Mouse (Mus musculus) left cerebral cortex, postnatal 4 days (tissue): Measurements from ENCODE around the gene Arhgap15. TPM values are rescaled to one million over a fixed set of nuclear protein-coding genes. Genes with fewer than 3 reads are reported as not detected.
A peak's percentile ranks its signal among the peaks of the same experiment; 100 is the strongest.

Source experiments
- DNase-seq: peaks from one replicate; pipeline ENCODE4 v3.0.0-alpha.2; 2022
- intact Hi-C: fragments of 180-260 bp; cut with DNase I; formaldehyde crosslinking; loops from one replicate; pipeline ENCODE4 v1.15.1; 2025
- total RNA-seq, 2 experiments: library from RNA; stranded (reverse); gene quantifications; 2 replicates each; pipeline ENCODE4 v1.2.3; 2021

The Arhgap15 gene
- total RNA-seq, 2 experiments from 2014 or later: 2.1 to 2.6 TPM

GRCm38 (mm10) chr2:44274425-44274824 is 525.8 kb downstream of the Arhgap15 start:
- intact Hi-C loops: no loop called here
- DNase-seq: no peak

- intact Hi-C loops: no loop called here
- DNase-seq: no peak
Observed at GRCm38 (mm10) chr2:44286181-44286719, 537.6 kb downstream of the Arhgap15 start.

DNA sequence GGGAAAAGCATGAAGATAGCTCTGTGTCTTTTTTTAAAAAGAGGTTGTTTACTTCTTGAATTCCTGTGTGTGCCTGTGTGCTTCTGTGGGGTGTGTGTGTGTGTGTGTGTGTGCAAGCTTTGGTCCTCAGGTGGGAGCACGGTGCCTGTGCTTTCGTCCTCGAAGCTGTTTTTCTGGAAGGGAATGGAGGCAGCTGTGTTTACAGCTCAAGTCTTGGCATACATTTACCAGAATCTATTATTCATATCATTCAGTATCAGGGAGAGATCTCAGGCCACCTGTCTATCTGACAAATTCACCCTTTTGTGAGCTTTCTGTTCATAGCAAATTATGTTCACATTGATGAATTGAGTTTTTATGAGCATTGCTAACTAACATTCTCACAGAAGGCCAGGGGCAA is 550.5 kb downstream of the Arhgap15 start:
- intact Hi-C loops: no loop called here
- no peak for DNase-seq

DNA sequence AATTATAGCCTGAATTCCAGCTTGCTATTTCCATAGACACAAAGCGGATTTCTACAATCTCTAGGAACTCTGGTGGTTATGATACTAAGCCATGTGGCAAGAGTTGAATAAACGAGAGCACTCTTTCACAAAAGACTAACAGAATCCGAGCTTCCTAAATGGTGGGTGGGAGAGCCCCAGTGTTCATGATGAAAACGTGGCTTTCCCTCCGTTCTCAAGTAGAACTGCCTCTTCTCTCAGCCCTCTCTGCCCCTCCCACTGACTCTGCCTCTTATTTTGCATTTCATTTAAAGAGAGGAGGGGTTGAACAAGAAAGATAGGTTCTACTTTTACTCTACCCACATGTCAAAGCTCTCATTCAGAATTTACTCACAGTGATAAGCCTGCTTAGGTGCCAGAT is 551.3 kb downstream of the Arhgap15 start:
- intact Hi-C loops: loop anchor here (10.0 kb wide), 1 partner anchor 805 kb away; no protein-coding TSS in a partner anchor
- DNase-seq: no peak

- DNase-seq: peak; percentile 13
- intact Hi-C loops: loop anchor here (10.0 kb wide), 1 partner anchor 804 kb away; no protein-coding TSS in a partner anchor
Observed at GRCm38 (mm10) chr2:44300466-44300865, 551.8 kb downstream of the Arhgap15 start.

GRCm38 (mm10) chr2:44304261-44304970 is 555.8 kb downstream of the Arhgap15 start:
- DNase-seq: peak; percentile 17
- intact Hi-C loops: loop anchor here (10.0 kb wide), 1 partner anchor 800 kb away; no protein-coding TSS in a partner anchor

DNA sequence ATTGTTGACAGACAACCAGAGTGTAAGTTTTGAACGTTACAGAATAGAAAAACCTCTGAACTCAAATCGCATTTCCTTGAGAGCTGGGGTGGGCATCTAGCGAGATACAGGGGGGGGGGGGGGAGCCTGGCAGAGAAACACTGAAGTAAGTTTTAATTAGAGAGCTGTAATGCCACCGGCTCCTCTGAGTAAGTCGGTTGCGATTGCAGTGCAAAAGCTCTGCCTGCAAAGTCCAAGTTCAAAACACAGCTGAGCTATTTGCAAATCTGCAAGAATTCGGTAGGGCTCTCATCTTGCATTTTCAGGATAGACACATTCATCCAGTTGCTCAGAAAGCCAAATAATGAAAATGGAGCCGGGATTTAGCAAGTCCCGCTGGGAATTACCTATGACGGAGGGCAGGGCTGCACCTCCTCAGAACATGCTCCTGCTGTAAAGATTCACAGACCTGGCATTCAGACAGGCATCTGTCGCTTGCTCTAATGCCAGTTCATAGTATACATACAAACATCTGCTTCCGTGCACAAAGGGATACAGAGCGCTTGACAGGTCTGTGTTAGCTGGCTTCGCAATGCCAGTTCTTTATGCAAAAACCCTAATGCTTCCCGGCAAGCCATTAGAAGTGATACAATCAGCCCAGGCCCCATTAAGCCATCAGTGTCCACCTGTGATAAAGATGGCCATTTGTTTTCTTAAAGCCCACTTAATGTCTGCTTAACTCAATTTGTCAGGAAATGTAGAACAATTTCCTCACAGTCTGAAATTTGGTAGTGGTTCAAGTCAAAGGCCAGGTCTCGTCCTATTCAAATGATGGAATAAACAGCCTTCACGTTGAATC is 556.6 kb downstream of the Arhgap15 start:
- DNase-seq: peak; percentile 40
- intact Hi-C loops: loop anchor here (10.0 kb wide), 1 partner anchor 800 kb away; no protein-coding TSS in a partner anchor

DNA sequence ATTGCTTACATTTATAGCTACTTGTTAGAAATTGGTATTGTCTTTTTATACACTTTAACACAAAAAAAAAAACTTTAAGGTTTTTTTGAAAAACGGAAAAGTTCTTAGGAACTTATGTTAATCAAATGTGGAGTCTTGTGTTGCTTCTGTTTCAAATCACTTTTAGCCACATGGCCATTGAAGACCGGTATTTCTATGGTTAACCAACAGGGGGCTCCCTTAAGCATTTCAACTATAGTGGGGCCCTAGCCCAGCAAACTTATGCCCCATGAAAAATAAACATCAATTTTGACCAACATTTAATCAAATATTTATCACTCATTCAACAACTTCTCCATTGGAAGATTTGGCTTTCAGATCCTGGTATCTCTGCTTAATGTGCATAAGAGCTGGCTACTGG is 557.5 kb downstream of the Arhgap15 start:
- intact Hi-C loops: loop anchor here (10.0 kb wide), 1 partner anchor 799 kb away; no protein-coding TSS in a partner anchor
- DNase-seq: no peak

DNA sequence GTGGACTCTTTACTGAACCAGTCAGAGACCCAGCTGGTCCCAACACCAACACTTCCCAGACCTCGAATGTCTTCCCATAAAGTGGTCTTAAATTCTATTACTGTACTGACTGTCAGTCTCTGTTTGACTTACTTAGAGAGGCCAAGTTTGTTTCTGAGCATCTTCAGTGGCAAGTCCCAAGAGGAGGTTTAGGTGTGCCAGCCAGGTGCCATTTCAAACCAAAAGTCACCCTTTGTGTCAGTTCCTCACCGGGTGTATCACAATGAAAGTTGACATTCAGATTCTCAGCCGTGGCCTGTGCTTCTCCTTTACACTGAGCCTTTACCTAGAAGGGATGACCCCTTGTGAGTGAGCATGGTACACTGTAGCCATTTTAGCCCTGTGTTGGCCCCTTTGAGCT is 560.5 kb downstream of the Arhgap15 start:
- DNase-seq: no peak
- intact Hi-C loops: loop anchor here (10.0 kb wide), 1 partner anchor 796 kb away; no protein-coding TSS in a partner anchor

DNA sequence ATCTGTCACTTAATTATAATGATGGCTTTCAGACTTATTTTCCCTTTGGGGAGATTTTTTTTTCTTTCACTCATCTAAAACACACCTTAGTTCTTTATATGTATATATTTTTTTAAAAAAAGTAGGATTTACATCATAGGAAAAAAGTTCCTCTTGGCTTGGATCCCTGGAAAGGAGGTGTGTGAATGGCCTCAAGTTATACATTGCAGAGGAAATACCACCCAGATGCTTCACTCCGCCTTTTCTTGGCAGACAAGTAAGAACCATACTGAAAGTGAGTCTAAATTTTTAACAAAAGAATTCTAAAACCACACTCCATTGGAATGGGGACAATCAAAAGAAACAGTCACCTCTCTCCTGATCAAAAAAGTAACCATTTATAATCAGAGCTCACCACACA is 560.9 kb downstream of the Arhgap15 start:
- intact Hi-C loops: loop anchor here (10.0 kb wide), 1 partner anchor 795 kb away; no protein-coding TSS in a partner anchor
- no peak for DNase-seq

GRCm38 (mm10) chr2:44310095-44310748 is 561.6 kb downstream of the Arhgap15 start:
- DNase-seq: no peak

DNA sequence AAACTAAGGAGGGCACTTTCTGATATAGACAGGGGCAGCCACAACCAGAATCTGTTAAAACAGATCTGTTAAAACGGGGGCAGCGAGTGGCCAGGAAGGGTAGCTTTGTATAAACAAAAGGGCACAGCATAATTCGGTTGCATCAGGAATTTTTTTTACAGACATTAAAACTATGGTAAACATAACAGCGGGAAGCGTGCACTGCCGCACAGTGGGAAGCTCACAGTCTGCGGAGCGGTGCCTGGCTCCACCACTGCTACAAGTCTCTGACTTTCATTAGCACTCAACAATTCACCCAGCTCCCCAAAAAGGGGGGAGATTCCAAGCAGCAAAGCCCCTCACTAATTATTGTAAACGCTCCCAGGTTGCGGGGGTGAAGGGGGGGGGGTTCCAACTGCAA is 562.6 kb downstream of the Arhgap15 start:
- intact Hi-C loops: no loop called here
- no peak for DNase-seq

More at GRCm38 (mm10) chr2:44310095-44310748, 561.6 kb downstream of the Arhgap15 start:
- intact Hi-C loops: no loop called here

- no peak for DNase-seq
Observed at GRCm38 (mm10) chr2:44313573-44313972, 564.9 kb downstream of the Arhgap15 start.

GRCm38 (mm10) chr2:44318436-44318835 is 569.8 kb downstream of the Arhgap15 start:
- DNase-seq: no peak
- intact Hi-C loops: no loop called here

More at GRCm38 (mm10) chr2:44313573-44313972, 564.9 kb downstream of the Arhgap15 start:
- intact Hi-C loops: no loop called here

DNA sequence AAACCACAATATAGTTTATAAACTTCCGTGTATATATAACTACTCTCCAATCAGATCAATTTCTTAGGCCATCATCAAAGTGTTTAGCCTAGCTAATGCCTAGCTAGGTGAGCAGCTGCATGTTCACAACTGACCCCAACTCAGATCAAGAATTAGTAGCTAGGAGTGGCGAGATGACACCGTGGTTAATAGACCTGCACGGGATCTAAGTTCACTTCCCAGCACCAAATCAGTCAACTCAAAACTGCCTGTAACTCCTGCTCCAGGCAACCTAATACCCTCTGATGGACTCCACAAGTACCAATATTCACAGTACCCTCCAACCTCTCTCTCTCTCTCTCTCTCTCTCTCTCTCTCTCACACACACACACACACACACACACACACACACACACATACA is 570.9 kb downstream of the Arhgap15 start:
- no peak for DNase-seq

GRCm38 (mm10) chr2:44323813-44324212 is 575.2 kb downstream of the Arhgap15 start:
- intact Hi-C loops: no loop called here
- DNase-seq: no peak

More for the DNA sequence above, 570.9 kb downstream of the Arhgap15 start:
- intact Hi-C loops: no loop called here

- intact Hi-C loops: no loop called here
- DNase-seq: peak; percentile 69
Observed at GRCm38 (mm10) chr2:44333295-44333694, 584.7 kb downstream of the Arhgap15 start.

DNA sequence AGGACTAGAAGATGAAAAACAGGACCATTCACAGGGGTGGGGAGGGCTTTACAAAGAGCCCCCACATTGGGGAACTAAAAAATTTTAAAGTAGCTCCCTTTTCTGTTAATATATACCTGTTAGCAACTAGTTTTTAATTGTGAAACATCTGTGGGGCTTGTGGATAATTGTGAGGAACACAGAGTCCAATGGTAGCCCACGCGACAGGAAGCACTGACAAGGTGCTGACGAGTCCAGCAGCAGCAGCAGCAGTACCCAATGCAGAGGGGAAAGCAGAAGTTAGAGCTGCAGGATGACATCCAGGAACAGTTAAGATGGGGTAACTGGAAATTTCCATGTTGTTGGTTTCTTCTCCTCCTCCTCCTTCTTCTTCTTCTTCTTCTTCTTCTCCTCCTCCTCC is 585.4 kb downstream of the Arhgap15 start:
- DNase-seq: no peak
- intact Hi-C loops: no loop called here

- intact Hi-C loops: no loop called here
Observed at GRCm38 (mm10) chr2:44334517-44334916, 585.9 kb downstream of the Arhgap15 start.

DNA sequence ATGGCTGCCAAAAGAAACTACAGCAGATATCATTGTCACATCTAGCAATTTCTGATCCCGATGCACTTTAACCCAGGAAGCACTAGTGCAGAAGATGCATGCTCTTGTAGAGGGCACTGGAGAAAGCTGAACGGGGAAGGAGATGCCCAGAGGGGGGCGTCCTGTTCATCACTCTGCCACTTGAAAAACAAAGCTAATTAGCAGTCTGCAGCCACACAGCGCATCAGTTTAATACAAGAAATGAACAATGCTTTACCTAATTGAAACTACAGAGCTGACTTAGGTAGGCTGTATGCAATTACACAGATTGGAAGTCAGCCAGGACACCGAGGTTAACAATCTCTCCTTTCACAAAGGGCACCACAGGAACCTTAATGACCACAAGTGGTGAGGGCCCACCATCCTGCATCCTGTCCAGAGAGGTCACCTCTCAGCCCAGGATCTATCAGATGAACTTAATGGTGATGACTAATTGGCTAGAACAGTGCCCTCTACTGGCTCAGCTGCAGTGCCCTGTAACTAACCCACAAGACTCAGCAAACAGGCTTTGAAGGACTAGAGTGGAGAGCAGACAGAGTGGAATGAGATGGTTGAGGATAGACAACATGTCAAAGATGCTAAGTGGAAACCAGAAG is 588.2 kb downstream of the Arhgap15 start:
- DNase-seq: peak; percentile 7
- intact Hi-C loops: no loop called here

More at GRCm38 (mm10) chr2:44334517-44334916, 585.9 kb downstream of the Arhgap15 start:
- no peak for DNase-seq
